Mouse (Mus musculus) CH12.LX (cell line): ENCODE results near the gene Dhrs7b. TPM values are rescaled to one million over a fixed set of nuclear protein-coding genes. Genes with fewer than 3 reads are reported as not detected.

Experiments used
- DNase-seq: peaks from one replicate; pipeline ENCODE4 v3.0.0-alpha.2; 2013; ENCODE audit errors: extremely low read depth
- H3K27ac ChIP-seq: 2 replicates; pipeline ENCODE4 v1.5.1; 2012; ENCODE audit warnings: low read depth, mild to moderate bottlenecking, control low read depth, moderate library complexity; ENCODE audit not compliant: insufficient read depth
- H3K27me3 ChIP-seq: replicated peaks from 2 replicates; pipeline ENCODE3; 2012; ENCODE audit warnings: inconsistent platforms
- H3K36me3 ChIP-seq, 2 experiments: replicated peaks in 1 of 2; 2 replicates each; pipeline versions ENCODE3 to v1.6.1; 2012; ENCODE audit warnings: inconsistent platforms in 1 of 2, low read length in 1 of 2, mild to moderate bottlenecking in 1 of 2, mixed read lengths in 1 of 2, moderate library complexity in 1 of 2; ENCODE audit not compliant: control insufficient read depth in 1 of 2, insufficient read depth in 1 of 2
- H3K4me1 ChIP-seq, 2 experiments: 2 replicates each; pipeline ENCODE4 v1.6.1; 2012; ENCODE audit warnings: inconsistent platforms in 1 of 2, moderate library complexity in 1 of 2; ENCODE audit not compliant: insufficient read depth in 2 of 2, control insufficient read depth in 1 of 2
- H3K4me2 ChIP-seq: 2 replicates; pipeline ENCODE4 v1.6.1; 2012; ENCODE audit warnings: low read depth, mild to moderate bottlenecking, control low read depth; ENCODE audit not compliant: poor library complexity, insufficient read depth, severe bottlenecking
- H3K4me3 ChIP-seq, 3 experiments: fragments of 150-350 bp in 1 of 3; sonication (generic) in 1 of 3; replicated peaks in 1 of 3; 2 replicates each; pipeline versions ENCODE3 to v1.5.1; 2011 to 2012; ENCODE audit warnings: low read depth in 2 of 3, low read length in 2 of 3, mild to moderate bottlenecking in 2 of 3, moderate library complexity in 2 of 3, control low read depth in 1 of 3, improper control_type of control experiment in 1 of 3, inconsistent platforms in 1 of 3, mixed read lengths in 1 of 3; ENCODE audit not compliant: poor library complexity in 1 of 3
- H3K79me2 ChIP-seq: replicated peaks from 2 replicates; pipeline ENCODE4 v1.6.1; 2012; ENCODE audit warnings: mild to moderate bottlenecking, moderate library complexity; ENCODE audit not compliant: control insufficient read depth, poor library complexity, insufficient read depth, severe bottlenecking; ENCODE audit errors: extremely low read depth
- H3K9ac ChIP-seq: 2 replicates; pipeline ENCODE4 v1.6.1; 2012; ENCODE audit warnings: low read depth, mild to moderate bottlenecking, control low read depth, moderate library complexity; ENCODE audit not compliant: insufficient read depth
- H3K9me3 ChIP-seq: replicated peaks from 2 replicates; pipeline ENCODE3; 2012; ENCODE audit warnings: low read length, inconsistent platforms, mixed read lengths
- BHLHE40 ChIP-seq: IDR thresholded peaks from 2 replicates; pipeline ENCODE4 v1.6.1; 2011; ENCODE audit warnings: mild to moderate bottlenecking, low read depth, low read length, improper control_type of control experiment
- CHD1 ChIP-seq: IDR thresholded peaks from 2 replicates; pipeline ENCODE4 v1.6.1; 2012; ENCODE audit warnings: low read depth, low read length, improper control_type of control experiment, inconsistent platforms
- CTCF ChIP-seq, 2 experiments: IDR thresholded peaks in 1 of 2; conservative IDR thresholded peaks in 1 of 2; 2 replicates each; pipeline ENCODE4 v1.5.1; 2011 to 2012; ENCODE audit warnings: low read depth in 2 of 2, low read length in 2 of 2, improper control_type of control experiment in 1 of 2, inconsistent platforms in 1 of 2, mild to moderate bottlenecking in 1 of 2, moderate library complexity in 1 of 2
- ELF1 ChIP-seq: IDR thresholded peaks from 2 replicates; pipeline ENCODE4 v1.6.1; 2014; ENCODE audit warnings: low read depth, mild to moderate bottlenecking, inconsistent platforms, low read length, improper control_type of control experiment
- EP300 ChIP-seq: IDR thresholded peaks from 2 replicates; pipeline ENCODE4 v1.6.1; 2011; ENCODE audit warnings: low read length, improper control_type of control experiment
- ETS1 ChIP-seq: conservative IDR thresholded peaks from 2 replicates; pipeline ENCODE4 v1.6.1; 2012; ENCODE audit warnings: low read depth, mild to moderate bottlenecking, inconsistent platforms, low read length, improper control_type of control experiment, moderate library complexity
- IRF4 ChIP-seq: IDR thresholded peaks from 2 replicates; pipeline ENCODE4 v1.6.1; 2014; ENCODE audit warnings: low read depth, mild to moderate bottlenecking, inconsistent platforms, low read length, improper control_type of control experiment
- JUN ChIP-seq: IDR thresholded peaks from 2 replicates; pipeline ENCODE4 v1.6.1; 2011; ENCODE audit warnings: low read depth, mild to moderate bottlenecking, low read length, improper control_type of control experiment, moderate library complexity; ENCODE audit not compliant: insufficient read depth
- MAFK ChIP-seq: IDR thresholded peaks from 2 replicates; pipeline ENCODE4 v1.6.1; 2011; ENCODE audit warnings: low read length, improper control_type of control experiment; ENCODE audit not compliant: insufficient replicate concordance
- MAX ChIP-seq: IDR thresholded peaks from 2 replicates; pipeline ENCODE4 v1.6.1; 2011; ENCODE audit warnings: low read length, improper control_type of control experiment
- MXI1 ChIP-seq: IDR thresholded peaks from 2 replicates; pipeline ENCODE4 v1.6.1; 2011; ENCODE audit warnings: mild to moderate bottlenecking, low read depth, low read length, improper control_type of control experiment
- MYC ChIP-seq: IDR thresholded peaks from 2 replicates; pipeline ENCODE4 v1.6.1; 2011; ENCODE audit warnings: low read depth, mild to moderate bottlenecking, improper control_type of control experiment, low read length
- NRF1 ChIP-seq: IDR thresholded peaks from 2 replicates; pipeline ENCODE4 v1.6.1; 2014; ENCODE audit warnings: low read depth, mild to moderate bottlenecking, inconsistent platforms, low read length, improper control_type of control experiment, moderate library complexity
- POLR2A ChIP-seq: IDR thresholded peaks from 2 replicates; pipeline ENCODE4 v1.6.1; 2011; ENCODE audit warnings: low read depth, mild to moderate bottlenecking, improper control_type of control experiment, low read length
- RCOR1 ChIP-seq: conservative IDR thresholded peaks from 2 replicates; pipeline ENCODE4 v1.6.1; 2012; ENCODE audit warnings: low read depth, mild to moderate bottlenecking, inconsistent platforms, low read length, improper control_type of control experiment
- SIN3A ChIP-seq: IDR thresholded peaks from 2 replicates; pipeline ENCODE4 v1.6.1; 2012; ENCODE audit warnings: low read length, improper control_type of control experiment, inconsistent platforms
- TCF12 ChIP-seq: IDR thresholded peaks from 2 replicates; pipeline ENCODE4 v1.6.1; 2014; ENCODE audit warnings: low read depth, mild to moderate bottlenecking, inconsistent platforms, low read length, improper control_type of control experiment
- USF1 ChIP-seq: IDR thresholded peaks from 2 replicates; pipeline ENCODE4 v1.6.1; 2014; ENCODE audit warnings: low read depth, mild to moderate bottlenecking, inconsistent platforms, low read length, improper control_type of control experiment
- ZC3H11A ChIP-seq: IDR thresholded peaks from 2 replicates; pipeline ENCODE4 v1.6.1; 2012; ENCODE audit warnings: low read depth, mild to moderate bottlenecking, inconsistent platforms, low read length, improper control_type of control experiment
- ZNF384 ChIP-seq: IDR thresholded peaks from 2 replicates; pipeline ENCODE4 v1.6.1; 2012; ENCODE audit warnings: low read depth, low read length, improper control_type of control experiment, inconsistent platforms
- dilution Hi-C: fragments of 300-500 bp; cut with MboI; formaldehyde crosslinking; loops from 2 replicates; pipeline ENCODE4 v1.14.3; 2020; ENCODE audit warnings: low sequenced_read_pairs; ENCODE audit not compliant: extremely low pct_unique_long_range_greater_than_20kb, extremely low pct_ligation_motif_present
- in situ Hi-C: fragments of 300-500 bp; cut with MboI; formaldehyde crosslinking; loops from 3 replicates; pipeline ENCODE4 v1.14.3; 2019; ENCODE audit warnings: low sequenced_read_pairs, low pct_ligation_motif_present, low pct_unique_long_range_greater_than_20kb, mixed read lengths
- polyA plus RNA-seq: library from polyadenylated mRNA; unstranded; fragments of >175 nt; gene quantifications from 2 replicates; pipeline ENCODE4 v1.2.1, GENCODE M21; 2012; ENCODE audit warnings: low read depth; ENCODE audit not compliant: insufficient read length
- total RNA-seq, 2 experiments: library from RNA; depleted of rRNA; stranded (reverse); fragments of 300-350 nt in 1 of 2; fragments of >200 nt in 1 of 2; gene quantifications; 2 replicates each; pipeline ENCODE4 v1.2.3; 2012 to 2014

Dhrs7b gene
- total and polyA plus RNA-seq, 3 experiments, result 43.3 to 63.5 (median 59.2) TPM

GRCm38 (mm10) chr11:60784179-60784922 is 46.1 kb upstream of the Dhrs7b start:
- Histone ChIP-seq H3K27ac (no peak overlapping the region), H3K4me3 (no peak overlapping the region), H3K9me3 (no peaks in the 10 kb centered on the region), H3K4me1 (peaks cover 10 to 86% of the 10 kb centered on the region in 2 experiments), H3K79me2 (peaks cover 76% of the 10 kb centered on the region), H3K27me3 (no peaks in the 10 kb centered on the region), H3K9ac (no peak overlapping the region), H3K36me3 (peaks cover 67 to 95% of the 10 kb centered on the region in 2 experiments), H3K4me2 (no peak overlapping the region)
- DNase-seq, result no peak
- TF ChIP-seq MAFK (no peak), ZC3H11A (no peak), CTCF (conservative IDR thresholded peaks at IDR 0.05 in 1 of 2, IDR thresholded peaks at IDR 0.05 in 1 of 2; ENCODE audit: low read depth in 2 of 2, low read length in 2 of 2) (no peak), ZNF384 (no peak), JUN (no peak), MAX (no peak), MYC (no peak), CHD1 (no peak), USF1 (no peak)
- dilution Hi-C loops, result no loop called here
- in situ Hi-C loops, result no loop called here

DNA sequence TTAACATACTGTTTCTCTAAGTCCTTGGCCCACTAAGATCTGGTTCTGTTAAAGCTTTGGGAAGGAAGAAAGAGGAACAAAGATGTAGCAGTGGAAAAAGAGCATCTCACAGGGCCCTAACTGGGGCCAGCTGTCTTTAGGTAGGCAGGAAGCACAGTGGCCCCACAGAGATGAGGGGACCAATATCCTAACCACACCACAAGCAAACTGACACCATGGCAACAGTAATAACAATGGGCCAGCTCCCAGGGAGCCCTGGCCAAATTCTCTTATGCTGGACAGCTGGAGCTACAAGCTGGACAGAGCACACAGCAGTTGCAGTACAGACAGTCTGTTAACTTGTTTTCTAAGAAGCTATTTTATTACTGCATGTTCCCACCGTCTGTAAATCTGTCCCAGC is 42.8 kb upstream of the Dhrs7b start:
- peak; percentile 80 for DNase-seq
- no peak overlapping the region for H3K4me3 ChIP-seq
- 0 out of 2 replicates have a peak overlapping the region, but pooled peaks have one; percentile 3 for H3K27ac ChIP-seq
- in situ Hi-C loops, result no loop called here
- no peaks in the 10 kb centered on the region for H3K27me3 ChIP-seq
- no peak overlapping the region for H3K9ac ChIP-seq
- H3K4me1 ChIP-seq, result peaks cover 7 to 56% of the 10 kb centered on the region in 2 experiments; a peak in 3 of 4 replicates
- peaks cover 46% of the 10 kb centered on the region for H3K79me2 ChIP-seq
- no peaks in the 10 kb centered on the region for H3K9me3 ChIP-seq
- dilution Hi-C loops, result no loop called here
- H3K4me2 ChIP-seq, result no peak overlapping the region
- TF ChIP-seq EP300 (peak; percentile 91), JUN (no peak), POLR2A (peak; percentile 33; the same call in 1 of the 2 replicates), ETS1 (peak; percentile 52), IRF4 (peak; percentile 57; the same call in 1 of the 2 replicates), ELF1 (peak; percentile 10; the same call in 1 of the 2 replicates), CTCF (conservative IDR thresholded peaks at IDR 0.05 in 1 of 2, IDR thresholded peaks at IDR 0.05 in 1 of 2; ENCODE audit: low read depth in 2 of 2, low read length in 2 of 2) (no peak), RCOR1 (0 out of 2 replicates have a peak, but pooled peaks have one; percentile 37), MXI1 (0 out of 2 replicates have a peak, but pooled peaks have one; percentile 29), TCF12 (peak; percentile 50; the same call in 1 of the 2 replicates), NRF1 (no peak), SIN3A (peak; percentile 53; the same call in 1 of the 2 replicates), BHLHE40 (no peak), USF1 (no peak)
- peaks cover 79 to 94% of the 10 kb centered on the region in 2 experiments for H3K36me3 ChIP-seq
